Mouse (Mus musculus) heart, postnatal 0 days (tissue): ENCODE measurements around the gene Snap23. TPM values are rescaled to one million over a fixed set of nuclear protein-coding genes. Genes with fewer than 3 reads are reported as not detected.

Experiments
- ATAC-seq: fragments of 200-750 bp; cut with Nextera tagmentation; 2 replicates; pipeline ENCODE4 v1.8.0; 2017; ENCODE audit warnings: low read depth, moderate number of reproducible peaks, moderate library complexity; ENCODE audit not compliant: insufficient read depth
- DNase-seq: peaks from one replicate; pipeline ENCODE4 v3.0.0-alpha.2; 2016; ENCODE audit warnings: low spot score
- H3K27ac ChIP-seq: fragments of 300-500 bp; sonication (generic); 2 replicates; pipeline ENCODE4 v1.5.1; 2014; ENCODE audit warnings: low read depth, mild to moderate bottlenecking
- H3K27me3 ChIP-seq: fragments of 300-500 bp; sonication (generic); 2 replicates; pipeline ENCODE4 v1.6.1; 2014; ENCODE audit warnings: low read length, mixed read lengths; ENCODE audit not compliant: control insufficient read depth, insufficient read depth
- H3K36me3 ChIP-seq: fragments of 300-500 bp; sonication (generic); replicated peaks from 2 replicates; pipeline ENCODE4 v1.6.1; 2014; ENCODE audit warnings: low read length, mixed read lengths; ENCODE audit not compliant: control insufficient read depth, insufficient read depth
- H3K4me1 ChIP-seq: fragments of 300-500 bp; sonication (generic); 2 replicates; pipeline ENCODE4 v1.6.1; 2014; ENCODE audit warnings: antibody characterized with exemption; ENCODE audit not compliant: control insufficient read depth, insufficient read depth
- H3K4me2 ChIP-seq: fragments of 300-500 bp; sonication (generic); 2 replicates; pipeline ENCODE4 v1.6.1; 2014; ENCODE audit warnings: low read depth, mild to moderate bottlenecking, low read length, moderate library complexity
- H3K4me3 ChIP-seq: fragments of 300-500 bp; sonication (generic); 2 replicates; pipeline ENCODE4 v1.5.1; 2014; ENCODE audit warnings: low read depth, low read length
- H3K9ac ChIP-seq: fragments of 300-500 bp; sonication (generic); replicated peaks from 2 replicates; pipeline ENCODE4 v1.6.1; 2014; ENCODE audit warnings: low read depth, low read length, mixed read lengths
- H3K9me3 ChIP-seq: fragments of 300-500 bp; sonication (generic); replicated peaks from 2 replicates; pipeline ENCODE4 v1.6.1; 2016; ENCODE audit warnings: low read length; ENCODE audit not compliant: control insufficient read depth
- CTCF ChIP-seq: IDR thresholded peaks from 2 replicates; pipeline ENCODE4 v1.5.1; 2016; ENCODE audit warnings: antibody characterized with exemption, control low read depth, low read depth
- EP300 ChIP-seq: IDR thresholded peaks from 2 replicates; pipeline ENCODE4 v1.6.1; 2016; ENCODE audit warnings: antibody characterized with exemption, low read depth
- WGBS: fragments of 180-500 bp; shearing (Covaris S2); extraction: QIAGEN DNeasy Blood & Tissue Kit; methylation state at CpG from one replicate; pipeline ENCODE4 v1.1.7; 2014; 5-methylcytosine and 5-hydroxymethylcytosine counted together
- polyA plus RNA-seq: library from polyadenylated mRNA; unstranded; fragments of >200 nt; fragmentation: Nextera tagmentation; extraction: Ambion mirVana; gene quantifications from 2 replicates; pipeline ENCODE4 v1.2.1, GENCODE M21; 2015
- total RNA-seq: library from RNA; depleted of rRNA; stranded (reverse); fragments of >200 nt; gene quantifications from 2 replicates; pipeline ENCODE4 v1.2.3, GENCODE M21; 2014; ENCODE audit warnings: low replicate concordance

Gene Snap23
- total and polyA plus RNA-seq, 2 experiments from 2014 or later: 30.1 to 48.1 TPM

DNA sequence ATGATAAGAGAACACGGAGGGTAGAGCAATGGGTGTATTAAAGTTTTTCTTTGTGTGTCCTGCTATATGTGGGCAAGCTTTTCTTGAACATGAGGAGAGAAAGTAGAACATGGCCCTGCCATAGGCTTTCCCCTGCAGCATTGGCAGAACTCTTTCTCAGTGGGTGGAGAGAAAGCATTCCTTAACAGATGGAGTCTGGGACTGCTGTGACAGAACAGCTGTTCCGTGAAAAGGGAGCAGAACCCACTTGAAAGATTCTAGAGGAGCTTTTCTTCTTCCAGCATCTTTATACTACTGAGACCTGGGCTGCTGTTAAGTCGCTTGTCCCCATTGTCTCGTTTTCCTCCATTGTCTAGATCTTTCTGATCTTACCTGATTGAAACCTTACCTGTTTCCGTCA, 22.3 kb downstream of the Snap23 start:
- no peaks in the 10 kb centered on the region for H3K27me3 ChIP-seq
- no peak overlapping the region for H3K27ac ChIP-seq
- 81% methylated on average over 5 of the region's 5 CpGs for WGBS
- no peak overlapping the region for H3K4me2 ChIP-seq
- no peak overlapping the region for H3K9ac ChIP-seq
- no peaks in the 10 kb centered on the region for H3K4me1 ChIP-seq
- peaks cover 58% of the 10 kb centered on the region for H3K36me3 ChIP-seq
- no peak for ATAC-seq
- TF ChIP-seq CTCF: no peak
- TF ChIP-seq EP300: no peak
- no peaks in the 10 kb centered on the region for H3K9me3 ChIP-seq
- H3K4me3 ChIP-seq: no peak overlapping the region
- DNase-seq: no peak

DNA sequence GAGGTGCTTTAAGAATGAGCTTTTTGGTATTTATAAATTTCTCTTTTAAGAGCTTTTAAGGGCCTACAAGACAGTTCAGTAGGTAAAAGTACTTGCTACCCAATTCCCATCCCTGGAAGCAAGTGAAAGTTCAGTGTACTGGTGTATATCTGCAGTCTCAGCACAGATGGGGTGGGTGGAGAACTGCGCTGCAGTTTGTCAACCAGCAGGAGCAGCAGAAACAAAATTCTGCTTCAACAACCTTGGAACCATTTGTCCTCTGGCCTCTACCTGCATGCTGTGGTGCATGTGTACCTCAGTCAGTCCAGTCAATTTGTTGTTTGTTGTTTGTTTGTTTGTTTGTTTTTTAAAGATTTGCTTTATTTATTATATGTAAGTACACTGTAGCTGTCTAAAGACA, 24.8 kb downstream of the Snap23 start:
- Histone ChIP-seq H3K27ac (no peak overlapping the region), H3K27me3 (no peaks in the 10 kb centered on the region), H3K4me3 (no peak overlapping the region), H3K9ac (no peak overlapping the region), H3K9me3 (no peaks in the 10 kb centered on the region), H3K4me1 (no peaks in the 10 kb centered on the region), H3K36me3 (peaks cover 58% of the 10 kb centered on the region), H3K4me2 (no peak overlapping the region)
- DNase-seq: no peak
- no peak for TF ChIP-seq CTCF
- TF ChIP-seq EP300: no peak
- WGBS: 93% methylated on average over 1 of the region's 1 CpGs
- no peak for ATAC-seq

DNA sequence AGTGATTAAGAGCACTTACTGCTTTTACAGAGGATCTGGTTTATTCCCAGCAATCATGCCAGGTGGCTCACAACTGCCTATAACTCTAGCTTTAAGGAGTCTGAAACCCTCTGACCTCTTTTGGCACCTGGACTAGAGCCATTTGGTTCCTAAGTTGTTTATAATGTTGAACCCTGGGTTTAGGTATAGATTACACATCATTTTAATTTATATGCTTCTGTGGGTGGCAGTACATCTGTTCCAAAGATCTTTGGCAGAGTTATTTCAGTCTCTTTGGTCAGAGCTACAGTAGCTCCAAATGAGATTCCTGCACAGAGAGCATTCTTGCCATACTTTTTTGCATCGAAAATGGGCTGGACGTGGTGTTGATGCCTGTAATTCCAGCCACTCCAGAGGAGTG, 30.3 kb downstream of the Snap23 start:
- Histone ChIP-seq H3K4me2 (no peak overlapping the region), H3K9ac (no peak overlapping the region), H3K4me3 (no peak overlapping the region), H3K36me3 (peaks cover 74% of the 10 kb centered on the region), H3K27me3 (no peaks in the 10 kb centered on the region), H3K9me3 (no peaks in the 10 kb centered on the region), H3K4me1 (no peaks in the 10 kb centered on the region), H3K27ac (no peak overlapping the region)
- ATAC-seq (no peak), DNase-seq (no peak)
- no peak for TF ChIP-seq CTCF
- TF ChIP-seq EP300: no peak
- WGBS: 80% methylated on average over 2 of the region's 2 CpGs

DNA sequence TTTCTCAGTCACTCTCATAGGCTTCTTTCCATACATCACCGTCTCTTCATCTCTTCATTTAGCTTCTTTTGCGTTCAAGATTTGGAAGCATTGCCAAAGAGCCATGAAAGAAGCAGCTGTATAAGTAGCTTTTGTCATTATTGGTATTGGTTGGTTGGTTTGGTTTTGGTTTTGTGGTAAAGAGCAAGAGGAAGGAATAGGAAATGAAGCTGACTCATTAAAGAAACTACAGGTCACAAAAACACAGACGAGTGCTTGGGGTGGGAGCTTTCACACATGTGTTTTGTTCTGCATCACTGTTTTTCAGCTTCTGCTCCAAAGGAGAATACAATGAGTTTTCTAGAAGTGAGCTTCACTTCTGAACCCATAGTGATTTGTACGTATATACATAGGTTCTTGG, 32.0 kb downstream of the Snap23 start:
- Histone ChIP-seq H3K4me2 (no peak overlapping the region), H3K36me3 (peaks cover 62% of the 10 kb centered on the region), H3K9me3 (no peaks in the 10 kb centered on the region), H3K27ac (no peak overlapping the region), H3K9ac (no peak overlapping the region), H3K4me1 (no peaks in the 10 kb centered on the region), H3K27me3 (no peaks in the 10 kb centered on the region), H3K4me3 (no peak overlapping the region)
- ATAC-seq: no peak
- DNase-seq: no peak
- WGBS: 86% methylated on average over 4 of the region's 4 CpGs
- TF ChIP-seq CTCF: no peak
- no peak for TF ChIP-seq EP300

DNA sequence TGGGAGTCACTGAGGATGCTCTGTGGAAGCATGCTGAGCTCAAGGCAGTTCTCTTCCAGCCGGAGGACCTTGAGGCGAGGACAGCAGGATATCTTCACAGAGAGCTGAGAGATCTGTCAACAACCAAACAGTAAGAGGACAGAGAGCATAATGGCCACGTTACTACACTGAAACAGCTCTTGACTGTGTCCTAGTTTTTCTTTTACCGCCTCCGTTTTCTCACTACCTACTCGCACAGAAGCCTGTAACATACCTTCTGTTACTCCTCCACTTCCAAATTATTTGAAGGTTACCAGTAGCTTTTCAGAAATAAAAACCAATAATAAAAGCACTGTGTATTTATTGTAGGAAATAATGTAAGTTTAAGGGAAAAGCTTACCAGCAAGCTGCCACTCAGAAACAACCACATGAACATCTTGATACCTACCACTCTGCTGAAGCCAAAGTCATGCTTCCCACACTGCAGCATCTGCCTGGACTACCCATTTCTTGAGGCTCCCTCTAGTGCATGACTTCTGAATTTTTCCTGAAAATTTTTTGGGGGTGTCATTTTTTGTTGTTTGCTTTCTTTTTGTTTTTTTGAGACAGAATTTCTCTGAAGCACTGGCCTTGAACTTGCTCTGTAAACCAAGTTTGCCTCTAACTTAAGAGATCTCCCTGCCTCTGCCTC, 38.7 kb downstream of the Snap23 start:
- ATAC-seq (no peak), DNase-seq (no peak)
- H3K27me3 ChIP-seq: no peaks in the 10 kb centered on the region
- WGBS: 61% methylated on average over 6 of the region's 6 CpGs
- no peak overlapping the region for H3K4me2 ChIP-seq
- no peak overlapping the region for H3K27ac ChIP-seq
- H3K4me3 ChIP-seq: no peak overlapping the region
- H3K4me1 ChIP-seq: peaks cover 5% of the 10 kb centered on the region
- no peak overlapping the region for H3K9ac ChIP-seq
- H3K36me3 ChIP-seq: peaks cover 7% of the 10 kb centered on the region
- TF ChIP-seq EP300 (no peak), CTCF (peak; percentile 47)
- H3K9me3 ChIP-seq: no peaks in the 10 kb centered on the region
